Mouse (Mus musculus) C2C12 (cell line): ENCODE measurements at regions not wholly inside any gene's neighbourhood (a gene's known extent, or its start where the extent isn't known, plus 50 kb on each side); places are given as distances from the start of the nearest gene placed in this dataset.

ENCODE experiments used
- H3K27me3 ChIP-seq: one replicate; pipeline ENCODE4 v1.6.1; 2011; ENCODE audit not compliant: control insufficient read depth, insufficient read depth, insufficient read length
- H3K36me3 ChIP-seq: one replicate; pipeline ENCODE4 v1.6.1; 2011; ENCODE audit not compliant: control insufficient read depth, insufficient read depth
- H3K4me3 ChIP-seq: one replicate; pipeline ENCODE4 v1.5.1; 2011; ENCODE audit warnings: mild to moderate bottlenecking, control low read depth; ENCODE audit not compliant: poor library complexity, insufficient read depth, severe bottlenecking
- H3K79me2 ChIP-seq: one replicate; pipeline ENCODE4 v1.6.1; 2011; ENCODE audit not compliant: control insufficient read depth, insufficient read depth
- H3K79me3 ChIP-seq: one replicate; pipeline ENCODE4 v1.6.1; 2011; ENCODE audit warnings: low read depth, control low read depth
- H3ac ChIP-seq: one replicate; pipeline ENCODE3; 2011; ENCODE audit warnings: low read depth; ENCODE audit not compliant: control insufficient read depth, insufficient read length
- CEBPB ChIP-seq: IDR thresholded peaks from one replicate; pipeline ENCODE4 v1.6.1; 2011; ENCODE audit warnings: low read depth, mild to moderate bottlenecking, control low read depth, moderate library complexity
- CTCF ChIP-seq: IDR thresholded peaks from one replicate; pipeline ENCODE4 v1.5.1; 2011; ENCODE audit not compliant: control insufficient read depth, insufficient read depth, insufficient read length
- FOSL1 ChIP-seq: IDR thresholded peaks from one replicate; pipeline ENCODE4 v1.8.0; 2011; ENCODE audit warnings: mild to moderate bottlenecking, low read length; ENCODE audit not compliant: poor library complexity, insufficient read depth, severe bottlenecking
- MAX ChIP-seq: IDR thresholded peaks from one replicate; pipeline ENCODE4 v1.6.1; 2011; ENCODE audit warnings: mild to moderate bottlenecking, control low read depth
- MYOD1 ChIP-seq: IDR thresholded peaks from one replicate; pipeline ENCODE4 v1.6.1; 2011; ENCODE audit warnings: low read depth; ENCODE audit not compliant: control insufficient read depth, insufficient read length
- MYOG ChIP-seq: IDR thresholded peaks from one replicate; pipeline ENCODE4 v1.6.1; 2011; ENCODE audit not compliant: control insufficient read depth, insufficient read length; ENCODE audit errors: extremely low read depth
- USF1 ChIP-seq: IDR thresholded peaks from one replicate; pipeline ENCODE4 v1.6.1; 2011; ENCODE audit warnings: low read depth, mild to moderate bottlenecking, control low read depth, moderate library complexity

- H3K79me3 ChIP-seq, result no peaks in the 10 kb centered on the region
- no peak overlapping the region for H3ac ChIP-seq
- H3K27me3 ChIP-seq, result no peaks in the 10 kb centered on the region
- no peak overlapping the region for H3K4me3 ChIP-seq
- H3K79me2 ChIP-seq, result no peaks in the 10 kb centered on the region
- H3K36me3 ChIP-seq, result no peaks in the 10 kb centered on the region
- no peak for TF ChIP-seq CEBPB
- no peak for TF ChIP-seq MYOG
- no peak for TF ChIP-seq CTCF
- TF ChIP-seq FOSL1, result no peak
- no peak for TF ChIP-seq MYOD1
- no peak for TF ChIP-seq USF1
- TF ChIP-seq MAX, result no peak
These were observed 359.3 kb downstream of the Cenpc1 start for GRCm38 (mm10) chr5:85706084-85706483.

GRCm38 (mm10) chr5:85677872-85678271, 387.5 kb downstream of the Cenpc1 start:
- no peak overlapping the region for H3ac ChIP-seq
- H3K36me3 ChIP-seq, result no peaks in the 10 kb centered on the region
- H3K79me3 ChIP-seq, result no peaks in the 10 kb centered on the region
- H3K4me3 ChIP-seq, result no peak overlapping the region
- H3K79me2 ChIP-seq, result no peaks in the 10 kb centered on the region
- no peaks in the 10 kb centered on the region for H3K27me3 ChIP-seq
- no peak for TF ChIP-seq USF1
- TF ChIP-seq MYOG, result no peak
- no peak for TF ChIP-seq MYOD1
- no peak for TF ChIP-seq FOSL1

GRCm38 (mm10) chr5:85671121-85671520, 394.3 kb downstream of the Cenpc1 start:
- Histone ChIP-seq H3K79me2 (no peaks in the 10 kb centered on the region), H3ac (no peak overlapping the region), H3K36me3 (no peaks in the 10 kb centered on the region), H3K79me3 (no peaks in the 10 kb centered on the region), H3K4me3 (no peak overlapping the region), H3K27me3 (no peaks in the 10 kb centered on the region)
- TF ChIP-seq USF1 (no peak), CTCF (no peak), MYOD1 (no peak), MAX (no peak), FOSL1 (no peak), MYOG (no peak)

GRCm38 (mm10) chr5:85661487-85661886, 403.9 kb downstream of the Cenpc1 start:
- Histone ChIP-seq H3K36me3 (no peaks in the 10 kb centered on the region), H3K27me3 (no peaks in the 10 kb centered on the region), H3K79me2 (no peaks in the 10 kb centered on the region), H3K4me3 (no peak overlapping the region), H3ac (no peak overlapping the region), H3K79me3 (no peaks in the 10 kb centered on the region)
- TF ChIP-seq CTCF (no peak), MYOG (no peak), MAX (no peak)

GRCm38 (mm10) chr5:85621078-85621477, 444.3 kb downstream of the Cenpc1 start:
- H3K27me3 ChIP-seq, result no peaks in the 10 kb centered on the region
- no peak overlapping the region for H3ac ChIP-seq
- H3K79me2 ChIP-seq, result no peaks in the 10 kb centered on the region
- H3K36me3 ChIP-seq, result no peaks in the 10 kb centered on the region
- H3K79me3 ChIP-seq, result no peaks in the 10 kb centered on the region
- H3K4me3 ChIP-seq, result no peak overlapping the region
- TF ChIP-seq MYOG, result no peak
- no peak for TF ChIP-seq CEBPB
- TF ChIP-seq FOSL1, result no peak
- no peak for TF ChIP-seq MAX
- TF ChIP-seq CTCF, result no peak
- TF ChIP-seq USF1, result no peak

- Histone ChIP-seq H3ac (no peak overlapping the region), H3K36me3 (no peaks in the 10 kb centered on the region), H3K4me3 (no peak overlapping the region), H3K79me2 (no peaks in the 10 kb centered on the region), H3K79me3 (no peaks in the 10 kb centered on the region), H3K27me3 (no peaks in the 10 kb centered on the region)
- TF ChIP-seq MAX (no peak), FOSL1 (no peak), MYOG (no peak), CEBPB (no peak), CTCF (no peak), USF1 (no peak), MYOD1 (no peak)
These were observed 450.6 kb downstream of the Cenpc1 start for GRCm38 (mm10) chr5:85614783-85615182.

- Histone ChIP-seq H3ac (no peak overlapping the region), H3K79me2 (no peaks in the 10 kb centered on the region), H3K4me3 (no peak overlapping the region), H3K27me3 (no peaks in the 10 kb centered on the region), H3K79me3 (no peaks in the 10 kb centered on the region), H3K36me3 (no peaks in the 10 kb centered on the region)
- TF ChIP-seq USF1, result no peak
- TF ChIP-seq MAX, result no peak
- no peak for TF ChIP-seq MYOG
- TF ChIP-seq CEBPB, result no peak
- TF ChIP-seq MYOD1, result no peak
- TF ChIP-seq CTCF, result no peak
These were observed 452.8 kb downstream of the Cenpc1 start for GRCm38 (mm10) chr5:85612606-85613005.
